Mouse (Mus musculus) induced T-regulatory cell, adult 2 months (primary cell): ENCODE data around the gene Gm12184.
"Not testable (repeated sequence)": the region's sequence is repeated elsewhere in the genome, so short reads cannot be mapped to it uniquely, and the experiment has no call there.

Experiments
- DNase-seq: peaks from one replicate; pipeline ENCODE4 v3.0.0-alpha.2; 2012; ENCODE audit warnings: low read depth

Gm12184 gene

DNA sequence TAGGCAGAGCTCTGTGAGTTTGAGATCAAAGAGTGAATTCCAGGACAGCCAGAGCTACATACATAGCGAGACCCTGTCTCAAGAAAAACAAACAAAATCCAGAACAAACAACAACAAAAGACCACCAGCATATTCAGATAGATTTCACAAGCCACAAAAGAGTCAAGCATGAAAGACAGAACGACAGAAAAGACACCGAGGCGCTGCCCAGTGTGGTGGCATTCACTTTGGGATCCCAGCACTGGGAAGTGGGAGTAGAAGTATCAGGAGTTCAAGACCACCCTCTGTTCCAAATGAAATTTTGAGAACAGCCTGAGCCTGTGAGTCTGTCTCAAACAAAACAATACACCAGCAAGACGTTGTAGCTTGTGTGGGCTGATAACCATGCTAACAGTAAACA, 20.4 kb upstream of the Gm12184 start:
- DNase-seq: no peak

- DNase-seq: not testable (repeated sequence)
Measured at GRCm38 (mm10) chr11:48846362-48846761, 19.9 kb upstream of the Gm12184 start.

- no peak for DNase-seq
Measured at GRCm38 (mm10) chr11:48845244-48845815, 18.9 kb upstream of the Gm12184 start.

DNA sequence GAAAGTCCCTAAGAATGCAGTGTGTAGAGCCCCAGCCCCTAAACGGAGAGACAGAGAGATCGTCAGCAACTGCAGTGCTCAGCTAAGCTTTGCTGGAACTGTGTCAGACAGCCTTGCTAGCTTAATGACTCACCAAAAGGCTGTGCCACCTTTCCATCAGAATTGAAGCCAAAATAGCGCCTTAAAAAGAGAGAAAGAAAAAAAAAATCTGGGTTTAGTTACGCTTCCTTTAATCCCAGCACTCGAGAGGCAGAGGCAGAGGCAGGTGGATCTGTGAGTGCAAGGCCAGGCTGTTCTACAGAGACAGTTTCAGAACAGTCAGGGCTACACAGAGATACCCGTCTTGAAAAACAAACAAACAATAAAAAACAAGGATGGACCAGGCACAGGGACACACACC, 17.9 kb upstream of the Gm12184 start:
- no peak for DNase-seq

GRCm38 (mm10) chr11:48843202-48843601, 16.7 kb upstream of the Gm12184 start:
- DNase-seq: no peak

GRCm38 (mm10) chr11:48842378-48842792, 15.9 kb upstream of the Gm12184 start:
- peak; percentile 72 for DNase-seq

DNA sequence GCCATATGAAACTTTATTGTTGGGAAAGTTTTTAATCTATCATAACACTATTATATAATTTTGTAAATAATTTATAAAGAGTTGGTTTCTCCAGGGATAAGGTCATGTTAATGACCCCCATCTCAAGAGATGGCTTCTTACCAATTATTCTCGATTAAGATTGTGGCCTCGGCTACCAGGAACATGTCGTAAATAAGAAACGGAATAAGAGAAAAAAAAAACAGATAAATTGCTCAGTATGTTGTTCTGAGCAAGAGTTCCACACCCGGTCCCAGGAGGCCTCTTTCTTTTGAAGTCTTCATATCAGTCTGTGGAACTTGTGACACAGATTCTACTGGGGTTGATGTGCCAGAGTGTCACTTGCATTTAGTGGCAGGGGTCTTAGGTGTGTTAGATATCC, 14.8 kb upstream of the Gm12184 start:
- no peak for DNase-seq

DNA sequence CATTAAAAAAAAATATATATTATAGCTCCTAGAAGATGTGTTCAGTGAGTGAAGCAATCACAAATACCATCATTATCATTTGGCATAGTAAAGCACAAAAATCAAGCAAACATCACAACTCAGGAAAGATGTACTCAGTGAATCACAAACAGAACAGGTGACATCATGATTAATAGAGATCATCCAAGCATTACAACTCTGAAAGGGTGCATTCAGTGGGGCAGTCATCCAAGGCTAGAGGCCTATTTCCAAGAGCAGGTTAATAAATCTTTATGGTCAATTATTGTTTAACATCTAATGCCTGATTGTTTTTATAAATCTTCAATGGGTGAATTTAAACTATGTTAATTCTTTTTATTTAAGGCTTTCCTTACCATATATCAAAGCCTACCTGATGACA, 14.3 kb upstream of the Gm12184 start:
- DNase-seq: no peak

GRCm38 (mm10) chr11:48838879-48839680, 12.6 kb upstream of the Gm12184 start:
- DNase-seq: no peak

- DNase-seq: peak; percentile 75
Measured at GRCm38 (mm10) chr11:48838181-48838797, 11.8 kb upstream of the Gm12184 start.

DNA sequence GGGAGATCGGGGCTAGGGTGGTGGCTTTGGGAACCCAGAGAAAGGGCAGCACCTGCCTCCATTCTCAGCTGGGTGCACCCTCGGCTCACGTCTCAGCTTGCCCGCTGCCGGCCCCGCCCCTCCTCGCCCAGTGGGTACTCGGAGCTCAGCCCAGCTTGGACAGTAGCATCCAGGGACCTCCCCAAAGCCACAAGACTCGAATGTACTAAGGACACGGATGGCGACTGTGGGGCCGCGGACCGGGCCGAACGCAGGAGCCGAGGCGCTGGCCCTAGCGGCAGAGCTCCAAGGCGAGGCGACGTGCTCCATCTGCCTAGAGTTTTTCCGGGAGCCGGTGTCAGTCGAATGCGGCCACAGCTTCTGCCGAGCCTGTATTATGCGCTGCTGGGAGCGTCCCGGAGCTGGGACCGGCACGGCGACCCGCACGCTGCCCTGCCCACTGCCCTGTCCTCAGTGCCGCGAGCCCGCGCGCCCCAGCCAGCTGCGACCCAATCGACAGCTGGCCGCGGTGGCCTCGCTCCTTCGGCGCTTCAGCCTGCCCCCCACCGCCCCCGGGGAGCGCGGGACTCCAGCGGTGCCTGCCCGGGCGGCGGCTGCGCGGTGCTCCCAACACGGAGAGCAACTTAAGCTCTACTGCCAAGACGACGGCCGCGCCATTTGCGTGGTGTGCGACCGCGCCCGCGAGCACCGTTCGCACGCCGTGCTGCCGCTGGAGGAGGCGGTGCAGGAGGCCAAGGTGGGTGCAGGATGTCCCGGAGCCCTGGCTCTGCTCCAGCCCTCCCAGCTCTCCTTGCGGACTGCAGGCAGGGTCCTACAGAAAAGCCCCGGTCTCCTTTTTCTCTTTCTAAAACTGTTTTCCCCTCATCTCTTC, 11.1 kb upstream of the Gm12184 start:
- peak; percentile 72 for DNase-seq

DNA sequence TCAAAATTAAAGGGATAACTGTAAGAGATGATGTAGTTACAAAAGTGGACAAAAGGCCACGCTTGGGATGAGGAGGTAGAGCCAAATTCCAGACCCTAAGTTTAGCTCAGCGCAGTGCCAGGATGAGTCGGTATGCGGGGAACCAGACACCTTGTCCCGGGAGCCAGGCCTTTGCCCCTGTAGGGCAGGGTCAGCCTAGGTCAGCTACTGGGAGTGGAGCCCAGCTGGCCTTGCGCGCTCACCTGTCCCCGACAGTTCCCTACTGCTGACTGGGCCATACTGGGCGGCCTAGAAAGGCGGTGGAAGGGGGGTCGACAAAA, 10.5 kb upstream of the Gm12184 start:
- no peak for DNase-seq

- no peak for DNase-seq
Measured at GRCm38 (mm10) chr11:48835923-48836322, 9.5 kb upstream of the Gm12184 start.

- DNase-seq: peak; percentile 96
Measured at GRCm38 (mm10) chr11:48833731-48834639, 7.5 kb upstream of the Gm12184 start.

DNA sequence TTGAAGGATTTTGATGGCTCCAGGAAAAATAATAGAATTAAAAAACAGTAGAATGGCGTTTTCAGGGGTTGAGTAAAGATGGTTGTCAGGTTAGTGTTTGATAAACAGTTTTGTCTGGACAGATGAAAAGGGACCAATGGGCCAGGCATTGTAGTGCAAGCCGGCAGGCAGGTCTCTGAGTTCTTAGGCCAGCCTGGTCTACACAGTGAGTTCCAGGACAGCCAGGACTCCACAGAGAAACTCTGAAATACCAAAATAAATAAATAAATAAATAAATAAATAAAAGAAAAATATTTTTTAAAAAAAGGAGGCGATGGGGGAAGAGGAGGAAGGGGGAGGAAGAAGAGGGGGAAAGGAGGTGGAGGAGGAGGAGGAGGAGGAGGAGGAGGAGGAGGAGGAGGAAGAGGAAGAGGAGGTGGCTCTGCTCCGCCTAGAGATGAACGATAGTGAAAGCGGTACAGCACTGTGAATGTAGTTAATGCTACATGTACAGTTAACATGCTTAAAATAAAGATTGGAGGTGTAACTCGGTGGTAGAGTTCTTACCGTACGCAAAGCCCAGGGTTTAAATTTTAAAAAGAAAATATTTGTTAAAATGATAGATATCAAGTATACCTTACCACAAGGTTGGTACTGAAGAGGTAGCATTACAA, 6.7 kb upstream of the Gm12184 start:
- DNase-seq: peak; percentile 34

- no peak for DNase-seq
Measured at GRCm38 (mm10) chr11:48831273-48831672, 4.8 kb upstream of the Gm12184 start.

DNA sequence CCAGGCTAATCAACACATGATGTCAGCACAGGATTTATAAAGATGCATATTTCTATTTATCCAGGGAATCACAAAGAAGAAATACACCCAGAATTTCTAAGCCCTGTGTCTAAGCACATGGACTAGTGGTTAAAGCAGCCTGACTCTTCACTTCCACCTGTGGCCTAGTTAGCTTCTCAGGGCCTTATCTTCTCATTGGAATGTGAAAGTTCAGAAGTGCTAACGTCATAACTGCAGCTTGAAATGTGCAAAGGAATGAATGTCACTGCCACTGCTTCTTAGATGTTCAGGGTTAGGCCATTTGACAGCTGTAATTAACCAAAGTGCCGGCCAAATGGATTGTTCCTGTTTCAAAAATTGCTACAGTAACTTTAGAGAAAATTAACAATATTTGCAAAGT, 3.8 kb upstream of the Gm12184 start:
- DNase-seq: no peak

DNA sequence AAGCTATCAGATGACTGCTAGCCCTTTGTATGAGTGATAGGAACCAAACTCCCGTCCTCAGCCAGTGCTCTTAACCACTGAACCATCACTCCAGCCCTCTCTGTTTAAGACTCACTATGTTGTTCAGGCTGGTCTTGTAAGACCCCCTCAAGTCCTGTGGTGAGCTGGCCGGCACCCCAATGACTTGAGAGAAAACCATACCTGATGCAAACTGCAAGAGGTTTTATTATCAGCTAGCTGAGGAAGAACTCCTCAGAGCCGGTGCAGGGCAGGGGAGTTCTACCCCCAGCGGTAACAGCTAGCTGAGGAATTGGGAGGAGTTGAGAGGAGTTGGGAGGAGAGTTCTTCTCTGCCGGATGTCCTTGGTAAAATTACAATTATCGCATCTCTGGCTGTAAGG, 1.5 kb upstream of the Gm12184 start:
- DNase-seq: no peak

DNA sequence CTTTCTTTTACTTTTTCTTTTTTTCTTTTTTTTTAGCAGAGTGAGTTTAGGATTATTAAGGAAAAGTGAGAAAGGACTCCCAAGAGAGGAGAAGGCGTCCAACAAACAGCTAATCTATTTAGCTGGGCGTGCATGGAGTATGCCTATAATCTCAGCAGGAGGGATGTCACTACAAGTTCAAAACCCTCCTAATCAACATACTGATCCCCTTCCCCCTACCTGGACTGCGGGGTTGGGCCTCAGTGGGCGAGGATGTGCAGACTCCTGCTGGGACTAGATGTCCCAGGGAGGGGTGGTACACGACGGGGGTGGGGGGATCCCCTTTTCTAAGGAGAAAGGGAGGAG, 269 bp upstream of the Gm12184 start:
- DNase-seq: peak; percentile 56

DNA sequence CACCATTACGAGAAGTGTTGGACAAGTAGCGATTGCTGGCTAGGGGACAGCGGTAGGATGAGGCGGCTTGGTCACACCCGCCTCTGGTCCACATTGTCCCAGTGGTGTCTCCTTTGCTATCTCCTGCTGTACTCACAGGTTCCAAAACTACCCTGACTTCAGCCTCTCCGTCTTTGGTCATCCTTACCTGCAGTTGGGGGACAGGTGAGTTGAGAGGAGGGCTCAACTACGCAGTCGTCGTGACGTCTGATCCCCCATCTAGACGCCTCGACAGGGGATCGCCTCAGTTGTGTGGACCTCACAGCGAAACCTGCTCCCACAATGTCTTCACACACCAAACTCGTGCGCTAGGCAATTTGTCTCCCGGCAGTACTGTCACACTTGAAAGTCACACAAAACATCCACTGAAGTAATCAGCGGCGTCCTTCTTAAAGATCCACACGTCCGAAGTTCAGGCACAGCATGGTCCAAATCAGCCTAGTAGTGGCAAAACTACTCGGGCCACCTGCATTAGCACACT, 2.1 kb downstream of the Gm12184 start:
- DNase-seq: peak; percentile 50

DNA sequence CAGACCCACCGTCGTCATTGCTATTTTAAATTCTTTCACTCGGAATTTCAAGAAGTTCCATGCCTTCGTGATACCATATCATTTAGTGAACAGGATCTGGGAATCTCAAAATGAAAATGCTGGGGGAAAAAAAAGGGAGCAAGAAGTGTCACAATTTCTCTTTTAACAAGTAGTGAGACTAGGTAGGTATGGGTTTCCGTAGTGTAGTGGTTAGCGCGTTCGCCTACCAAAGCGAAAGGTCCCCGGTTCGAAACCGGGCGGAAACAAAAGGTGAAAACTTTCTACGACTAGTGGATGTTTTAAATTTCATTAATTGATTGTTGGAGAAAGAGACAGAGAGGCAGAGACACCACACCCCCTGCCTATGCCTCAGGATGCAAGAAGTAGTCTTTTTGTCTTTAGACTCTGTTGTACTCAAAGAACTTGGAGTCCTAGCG, 2.9 kb downstream of the Gm12184 start:
- DNase-seq: peak; percentile 94
